Mouse (Mus musculus): ENCODE measurements around the gene Pom121l2. TPM values are rescaled to one million over a fixed set of nuclear protein-coding genes. Genes with fewer than 3 reads are reported as not detected.

Gene Pom121l2
- total RNA-seq, 1 experiment: 0.31 TPM

DNA sequence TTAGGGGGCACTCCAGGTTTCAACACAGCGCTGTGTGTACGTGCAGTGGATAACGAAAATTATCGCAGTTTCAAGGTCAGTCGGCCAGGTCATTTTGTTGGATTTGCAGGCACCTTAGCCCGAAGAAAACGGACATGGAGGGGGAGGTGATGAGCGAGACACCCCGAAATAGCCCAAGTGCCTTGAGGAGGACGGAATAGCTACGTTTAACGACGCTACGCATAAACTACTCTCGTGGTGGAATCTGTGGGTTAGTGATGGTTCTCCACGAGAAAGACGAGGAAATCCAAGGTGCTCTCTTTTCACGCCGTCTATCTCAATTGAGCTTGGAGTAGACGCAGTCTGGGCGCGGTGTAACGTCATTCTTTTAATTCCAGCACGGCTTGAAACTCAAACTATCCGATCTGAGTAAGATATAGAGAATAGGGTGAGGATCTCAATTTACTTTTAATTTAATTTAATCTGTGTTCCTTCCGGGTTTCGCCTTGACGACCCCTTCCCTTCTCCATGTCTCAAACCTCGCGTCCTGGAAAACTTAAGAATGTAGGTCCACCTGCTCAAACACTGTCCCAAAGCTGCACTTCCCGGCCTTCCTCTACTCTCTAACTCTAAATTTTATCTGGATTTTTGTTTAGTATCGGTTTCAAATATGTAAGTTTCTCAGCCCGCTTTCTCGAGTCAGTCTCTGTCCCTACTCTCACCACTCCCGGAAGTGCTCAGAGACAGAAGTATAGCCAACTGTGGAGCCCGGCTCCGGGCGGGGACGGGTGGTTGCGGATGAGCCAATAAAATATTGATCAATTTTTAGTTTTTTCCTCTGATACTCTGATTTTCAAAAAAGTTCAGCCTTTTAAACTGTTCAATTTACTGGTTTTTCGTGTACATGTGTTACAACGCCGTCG is 39.2 kb downstream of the Pom121l2 start:
- no peak overlapping the region for H3K9ac ChIP-seq (ENCODE audit: insufficient read depth, low read depth, low read length, poor library complexity, severe bottlenecking)
- H3K9me3 ChIP-seq (ENCODE audit: control insufficient read depth, insufficient read depth, low read depth, low read length): no peaks in the 10 kb centered on the region
- no peak for DNase-seq (ENCODE audit: low read depth, low spot score)
- TF ChIP-seq ZNF384 (IDR thresholded peaks at IDR 0.05; ENCODE audit: low read depth, low read length): no peak
- no peak for TF ChIP-seq CHD2 (IDR thresholded peaks at IDR 0.05; ENCODE audit: low read depth, low read length)
- no peak for TF ChIP-seq ZC3H11A (IDR thresholded peaks at IDR 0.05; ENCODE audit: borderline replicate concordance, low read depth, low read length)
- TF ChIP-seq MAFK (IDR thresholded peaks at IDR 0.05; ENCODE audit: insufficient read depth, low read depth, low read length): no peak
- no peak for TF ChIP-seq HCFC1 (IDR thresholded peaks at IDR 0.05; ENCODE audit: borderline replicate concordance, insufficient read depth, low read length)
- peak overlapping the region; percentile 52 to 62 for H3K4me3 ChIP-seq (ENCODE audit: insufficient read depth in 1 of 2, low read depth in 1 of 2, low read length in 2 of 2, poor library complexity in 1 of 2, severe bottlenecking in 1 of 2)
- H3K27ac ChIP-seq (ENCODE audit: insufficient read depth, low read depth, low read length, poor library complexity, severe bottlenecking): no peak overlapping the region
- no peaks in the 10 kb centered on the region for H3K36me3 ChIP-seq (ENCODE audit: control insufficient read depth, insufficient read depth, low read length, poor library complexity, severe bottlenecking)
- no peaks in the 10 kb centered on the region for H3K4me1 ChIP-seq (ENCODE audit: control insufficient read depth in 2 of 2, insufficient read depth in 2 of 2, low read length in 2 of 2, poor library complexity in 1 of 2)
- in situ Hi-C loops (cut with MboI; ENCODE audit: low sequenced_read_pairs in 2 of 2, unreplicated experiment in 2 of 2): loop anchor here (5.0 to 25.0 kb wide), 3 partner anchors 85 to 758 kb away; no protein-coding TSS in a partner anchor

- Histone ChIP-seq H3K9ac (ENCODE audit: insufficient read depth, low read depth, low read length, poor library complexity, severe bottlenecking) (no peak overlapping the region), H3K4me1 (ENCODE audit: control insufficient read depth in 2 of 2, insufficient read depth in 2 of 2, low read length in 2 of 2, poor library complexity in 1 of 2) (no peaks in the 10 kb centered on the region), H3K9me3 (ENCODE audit: control insufficient read depth, insufficient read depth, low read depth, low read length) (no peaks in the 10 kb centered on the region), H3K27ac (ENCODE audit: insufficient read depth, low read depth, low read length, poor library complexity, severe bottlenecking) (no peak overlapping the region), H3K36me3 (ENCODE audit: control insufficient read depth, insufficient read depth, low read length, poor library complexity, severe bottlenecking) (no peaks in the 10 kb centered on the region), H3K4me3 (ENCODE audit: insufficient read depth in 1 of 2, low read depth in 1 of 2, low read length in 2 of 2, poor library complexity in 1 of 2, severe bottlenecking in 1 of 2) (peak overlapping the region; percentile 52 to 62)
- no peak for DNase-seq (ENCODE audit: low read depth, low spot score)
- in situ Hi-C loops (cut with MboI; ENCODE audit: low sequenced_read_pairs in 2 of 2, unreplicated experiment in 2 of 2): loop anchor here (5.0 to 25.0 kb wide), 3 partner anchors 86 to 759 kb away; no protein-coding TSS in a partner anchor
- TF ChIP-seq HCFC1 (IDR thresholded peaks at IDR 0.05; ENCODE audit: borderline replicate concordance, insufficient read depth, low read length) (no peak), MAFK (IDR thresholded peaks at IDR 0.05; ENCODE audit: insufficient read depth, low read depth, low read length) (peak; percentile 89)
These were observed 39.9 kb downstream of the Pom121l2 start for GRCm38 (mm10) chr13:22020901-22021339.

GRCm38 (mm10) chr13:22021581-22021980 is 40.6 kb downstream of the Pom121l2 start:
- H3K4me1 ChIP-seq (ENCODE audit: control insufficient read depth in 2 of 2, insufficient read depth in 2 of 2, low read length in 2 of 2, poor library complexity in 1 of 2): 0 out of 4 replicates have a peak, but pooled peaks cover 0 to under 1% of the 10 kb centered on the region in 2 experiments
- H3K9me3 ChIP-seq (ENCODE audit: control insufficient read depth, insufficient read depth, low read depth, low read length): no peaks in the 10 kb centered on the region
- no peaks in the 10 kb centered on the region for H3K36me3 ChIP-seq (ENCODE audit: control insufficient read depth, insufficient read depth, low read length, poor library complexity, severe bottlenecking)
- no peak for DNase-seq (ENCODE audit: low read depth, low spot score)
- peak overlapping the region; percentile 66 for H3K9ac ChIP-seq (ENCODE audit: insufficient read depth, low read depth, low read length, poor library complexity, severe bottlenecking)
- peak overlapping the region; percentile 52 to 59 for H3K4me3 ChIP-seq (ENCODE audit: insufficient read depth in 1 of 2, low read depth in 1 of 2, low read length in 2 of 2, poor library complexity in 1 of 2, severe bottlenecking in 1 of 2)
- TF ChIP-seq ZC3H11A (IDR thresholded peaks at IDR 0.05; ENCODE audit: borderline replicate concordance, low read depth, low read length): no peak
- TF ChIP-seq MAFK (IDR thresholded peaks at IDR 0.05; ENCODE audit: insufficient read depth, low read depth, low read length): peak; percentile 63; the same call in 1 of the 2 replicates
- in situ Hi-C loops (cut with MboI; ENCODE audit: low sequenced_read_pairs in 2 of 2, unreplicated experiment in 2 of 2): loop anchor here (5.0 to 25.0 kb wide), 3 partner anchors 87 to 759 kb away; no protein-coding TSS in a partner anchor
- H3K27ac ChIP-seq (ENCODE audit: insufficient read depth, low read depth, low read length, poor library complexity, severe bottlenecking): no peak overlapping the region

- TF ChIP-seq CHD2 (IDR thresholded peaks at IDR 0.05; ENCODE audit: low read depth, low read length) (no peak), ZNF384 (IDR thresholded peaks at IDR 0.05; ENCODE audit: low read depth, low read length) (peak; percentile 91), HCFC1 (IDR thresholded peaks at IDR 0.05; ENCODE audit: borderline replicate concordance, insufficient read depth, low read length) (no peak), ZC3H11A (IDR thresholded peaks at IDR 0.05; ENCODE audit: borderline replicate concordance, low read depth, low read length) (no peak), MAFK (IDR thresholded peaks at IDR 0.05; ENCODE audit: insufficient read depth, low read depth, low read length) (peak; percentile 93)
- H3K4me1 ChIP-seq (ENCODE audit: control insufficient read depth in 2 of 2, insufficient read depth in 2 of 2, low read length in 2 of 2, poor library complexity in 1 of 2): 0 out of 4 replicates have a peak, but pooled peaks cover 0 to 2% of the 10 kb centered on the region in 2 experiments
- peak overlapping the region; percentile 52 to 59 for H3K4me3 ChIP-seq (ENCODE audit: insufficient read depth in 1 of 2, low read depth in 1 of 2, low read length in 2 of 2, poor library complexity in 1 of 2, severe bottlenecking in 1 of 2)
- H3K27ac ChIP-seq (ENCODE audit: insufficient read depth, low read depth, low read length, poor library complexity, severe bottlenecking): no peak overlapping the region
- peak overlapping the region; percentile 66; the same call in 1 of the 2 replicates for H3K9ac ChIP-seq (ENCODE audit: insufficient read depth, low read depth, low read length, poor library complexity, severe bottlenecking)
- H3K36me3 ChIP-seq (ENCODE audit: control insufficient read depth, insufficient read depth, low read length, poor library complexity, severe bottlenecking): no peaks in the 10 kb centered on the region
- DNase-seq (ENCODE audit: low read depth, low spot score): no peak
- in situ Hi-C loops (cut with MboI; ENCODE audit: low sequenced_read_pairs in 2 of 2, unreplicated experiment in 2 of 2): loop anchor here (5.0 to 25.0 kb wide), 3 partner anchors 87 to 760 kb away; no protein-coding TSS in a partner anchor
- H3K9me3 ChIP-seq (ENCODE audit: control insufficient read depth, insufficient read depth, low read depth, low read length): no peaks in the 10 kb centered on the region
These were observed 41.2 kb downstream of the Pom121l2 start for GRCm38 (mm10) chr13:22022241-22022640.
